Mouse (Mus musculus): ENCODE measurements around the gene Nubp2.

Nubp2 gene

DNA sequence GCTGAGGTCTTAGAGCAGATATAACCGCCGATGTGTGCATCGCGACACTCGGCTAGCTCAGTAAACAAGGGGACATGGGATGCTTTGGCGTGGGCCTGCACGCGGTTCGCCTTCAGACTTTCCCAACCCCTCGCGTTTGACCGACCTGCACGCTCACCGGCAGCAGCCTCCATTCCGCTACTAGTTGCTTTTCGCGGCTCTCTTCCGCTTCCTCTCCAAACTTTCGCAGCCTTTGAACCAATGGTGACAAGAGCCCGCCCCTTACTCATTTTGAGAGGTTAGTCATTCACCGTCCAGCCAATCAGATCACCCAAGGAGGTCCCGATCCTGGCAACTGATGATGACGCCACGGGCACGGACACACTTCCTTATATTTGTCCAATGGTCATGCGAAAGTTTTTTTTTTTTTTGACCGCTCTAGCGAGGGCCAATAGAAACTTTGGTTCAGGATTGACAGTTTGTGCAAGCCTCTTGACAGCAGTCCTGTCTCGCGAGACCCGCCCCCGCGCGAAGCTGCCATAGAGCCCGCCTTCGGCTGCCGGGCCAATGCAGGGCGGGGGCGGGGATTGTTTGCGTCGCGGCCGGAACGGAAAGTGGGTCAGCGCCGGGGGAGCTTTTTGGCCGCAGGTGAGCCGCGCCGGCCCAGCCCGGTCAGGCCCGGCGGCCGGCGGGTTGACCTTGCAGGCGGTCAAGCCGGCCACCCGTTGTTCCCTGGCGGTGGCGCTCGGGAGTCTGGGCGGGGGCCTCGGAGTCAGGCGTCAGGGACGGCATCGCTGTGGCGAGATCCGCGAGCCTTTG lies at the start of gene Nubp2, which contains the start of gene Spsb3:
TSS of gene Nubp2 (minus strand) at position 216 of the 798 bp plus-strand sequence.
TSS of gene Spsb3 (plus strand) at position 510 of the 798 bp plus-strand sequence.
- DNase-seq: peak; percentile 98

DNA sequence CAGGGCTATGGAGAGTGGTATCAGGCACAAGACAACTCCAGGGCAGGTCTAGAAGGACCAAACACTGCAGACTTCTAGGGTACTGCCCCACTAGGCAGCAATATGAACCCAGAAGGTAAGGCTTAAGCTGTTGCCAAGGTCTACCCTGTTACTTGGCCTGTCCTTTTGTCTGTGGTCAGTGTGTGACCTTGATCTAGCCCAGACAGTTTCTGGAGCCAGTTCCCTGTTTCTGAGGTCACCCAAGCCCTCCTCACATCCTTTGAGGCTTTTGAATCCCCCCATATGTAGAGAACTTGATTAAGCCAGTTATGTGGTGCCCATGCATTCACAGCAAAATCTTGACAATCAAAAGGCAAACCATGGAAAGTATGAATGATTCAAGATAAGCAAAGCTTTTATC lies 49.5 kb upstream of the Nubp2 start:
- no peak for DNase-seq

DNA sequence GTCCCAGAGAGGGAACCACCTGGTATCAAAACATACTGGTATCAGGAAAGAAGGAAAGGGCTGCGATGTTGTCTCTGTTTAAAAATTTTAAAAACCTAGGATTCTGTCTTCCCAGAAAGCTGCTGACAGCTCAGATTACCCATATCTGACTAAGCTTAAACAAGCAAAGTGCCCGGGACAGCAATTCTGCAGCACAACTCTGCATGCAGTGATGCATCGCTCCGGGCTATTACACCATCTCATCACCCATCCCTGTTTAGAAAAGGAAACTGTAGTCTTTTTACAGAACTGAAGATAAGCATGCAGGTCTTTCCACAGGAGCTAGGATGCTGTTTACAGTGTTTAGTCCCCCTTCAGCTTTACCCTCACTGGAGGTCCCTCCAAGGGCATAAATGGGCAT lies 48.8 kb upstream of the Nubp2 start:
- DNase-seq: no peak

DNA sequence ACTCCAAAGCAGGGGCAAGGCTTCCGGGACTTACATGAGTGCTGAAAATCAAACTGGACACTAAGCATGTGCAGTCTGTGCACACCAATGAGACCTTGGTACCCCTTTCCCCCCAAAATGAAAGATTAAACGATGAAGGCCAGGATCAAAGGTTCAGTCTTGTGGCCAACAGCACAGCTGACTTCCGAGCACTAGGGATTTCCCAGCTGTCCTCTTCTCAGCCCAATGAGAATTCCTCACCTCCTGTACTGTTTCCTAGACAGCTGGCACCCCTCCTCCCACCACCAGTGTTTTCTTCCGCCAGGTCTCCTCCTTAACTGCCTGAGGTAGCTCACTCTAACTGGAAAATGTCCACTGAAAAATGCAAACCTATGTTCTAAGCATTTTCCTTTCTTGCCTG lies 47.0 kb upstream of the Nubp2 start:
- DNase-seq: no peak

DNA sequence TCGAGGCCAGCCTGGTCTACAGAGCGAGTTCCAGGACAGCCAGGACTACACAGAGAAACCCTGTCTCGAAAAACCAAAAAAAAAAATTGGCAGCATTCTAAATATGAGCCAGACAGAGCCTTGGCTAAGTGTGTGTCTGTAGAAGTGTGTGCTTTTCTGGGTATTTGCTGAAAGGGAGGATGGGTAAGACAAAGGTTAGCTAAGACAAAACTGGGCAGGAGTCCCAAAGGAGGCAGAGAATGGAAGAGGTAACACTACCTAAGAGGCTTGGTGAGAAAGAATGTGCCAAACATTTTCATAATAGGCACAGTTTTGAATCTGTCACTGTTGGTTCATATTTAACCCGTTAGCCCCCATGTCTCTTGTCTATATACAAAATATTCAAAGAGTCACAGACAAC lies 46.3 kb upstream of the Nubp2 start:
- DNase-seq: no peak

DNA sequence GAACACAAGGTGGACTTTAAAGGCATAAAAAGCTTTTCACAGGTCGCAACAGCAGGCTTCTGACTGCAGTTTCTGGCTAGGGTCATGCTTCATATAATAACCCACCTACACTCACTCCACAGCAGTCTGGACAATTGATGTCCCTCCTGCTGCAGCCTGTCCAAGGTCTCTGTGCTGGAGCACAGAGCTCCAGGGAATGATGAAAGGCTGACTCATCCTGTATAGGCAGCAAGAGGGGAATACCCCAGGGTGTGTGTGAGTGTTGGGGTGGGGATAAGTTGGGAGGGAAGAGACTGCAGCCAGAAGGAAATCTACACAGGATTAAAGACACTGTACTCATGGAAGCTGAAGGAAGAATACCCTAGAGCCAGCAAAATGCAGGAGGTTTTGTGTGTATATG lies 43.4 kb upstream of the Nubp2 start:
- no peak for DNase-seq

DNA sequence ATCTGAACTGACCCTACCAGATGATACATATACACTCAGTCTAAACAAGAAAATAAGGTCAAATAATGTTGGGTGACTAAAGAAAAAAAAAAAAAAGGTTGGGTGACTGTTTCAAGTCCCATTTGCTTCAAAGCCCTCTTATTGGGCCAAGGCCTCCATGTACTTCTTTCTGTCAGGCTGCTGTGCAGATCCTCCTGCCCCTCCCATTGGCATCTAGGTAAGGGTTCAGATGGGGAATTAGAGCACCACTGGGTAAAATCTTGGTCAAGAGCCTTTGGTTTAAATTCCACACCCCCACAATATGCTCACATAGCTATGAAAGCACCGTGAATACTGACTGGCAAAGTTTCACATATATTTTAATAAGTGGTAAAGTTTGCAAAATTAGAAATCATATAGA lies 37.1 kb upstream of the Nubp2 start:
- no peak for DNase-seq

DNA sequence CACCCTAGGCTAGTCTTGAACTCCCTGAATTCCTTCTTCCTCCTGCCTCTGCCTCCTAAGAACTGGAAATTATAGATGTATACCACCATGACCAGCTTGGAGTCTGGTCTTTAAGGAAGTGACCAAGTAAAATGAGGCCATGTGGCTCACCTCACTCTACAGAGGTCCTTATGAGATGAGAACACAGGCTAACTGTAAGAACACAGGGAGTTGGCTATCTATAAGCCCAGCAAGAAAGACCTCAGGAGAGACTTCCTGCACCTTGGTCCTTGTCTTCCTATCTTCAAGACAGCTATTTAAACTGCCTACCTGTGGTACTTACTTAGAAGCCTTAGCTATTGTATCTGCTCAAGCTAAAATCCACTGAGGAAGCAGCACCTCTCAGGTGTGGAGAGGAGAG lies 27.8 kb upstream of the Nubp2 start:
- no peak for DNase-seq

DNA sequence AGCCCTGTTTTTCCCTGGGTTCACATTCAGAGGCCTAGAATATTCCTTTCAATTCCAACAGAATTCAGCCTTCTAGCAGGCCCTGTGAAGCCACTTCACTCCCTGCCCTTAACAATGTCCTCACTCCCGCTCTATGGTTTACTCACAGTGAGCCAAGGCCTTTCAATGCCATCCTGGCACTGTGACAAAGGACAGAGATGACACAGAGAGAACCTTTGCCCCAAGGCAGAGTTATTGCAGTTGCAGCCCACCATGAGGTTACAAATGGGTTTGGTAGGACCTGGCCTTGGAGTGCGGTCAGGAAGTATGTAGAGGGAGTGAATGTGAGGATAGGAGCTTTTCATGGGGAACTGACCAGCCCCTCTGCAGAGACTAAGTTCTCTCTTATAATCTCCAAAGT lies 21.4 kb upstream of the Nubp2 start:
- no peak for DNase-seq

DNA sequence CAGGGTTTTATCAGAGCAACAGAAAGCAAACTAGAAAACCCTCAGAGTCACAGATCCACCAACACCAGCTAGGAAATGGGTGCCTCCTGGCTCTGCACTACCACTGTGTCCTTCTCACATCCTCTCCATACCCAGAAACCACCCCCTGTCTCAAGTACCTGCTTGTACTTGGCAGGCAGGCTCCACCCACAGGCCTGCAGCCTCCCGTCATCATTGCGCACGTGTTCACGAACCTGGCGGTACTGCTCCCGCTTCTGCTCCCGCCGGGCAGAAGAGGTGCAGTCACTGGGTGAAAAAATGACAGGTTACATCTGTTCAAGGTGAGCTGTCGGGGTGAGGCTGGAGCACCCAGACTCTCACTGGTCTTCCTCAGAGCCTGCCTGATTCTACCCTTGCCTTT lies 17.6 kb upstream of the Nubp2 start:
- no peak for DNase-seq

DNA sequence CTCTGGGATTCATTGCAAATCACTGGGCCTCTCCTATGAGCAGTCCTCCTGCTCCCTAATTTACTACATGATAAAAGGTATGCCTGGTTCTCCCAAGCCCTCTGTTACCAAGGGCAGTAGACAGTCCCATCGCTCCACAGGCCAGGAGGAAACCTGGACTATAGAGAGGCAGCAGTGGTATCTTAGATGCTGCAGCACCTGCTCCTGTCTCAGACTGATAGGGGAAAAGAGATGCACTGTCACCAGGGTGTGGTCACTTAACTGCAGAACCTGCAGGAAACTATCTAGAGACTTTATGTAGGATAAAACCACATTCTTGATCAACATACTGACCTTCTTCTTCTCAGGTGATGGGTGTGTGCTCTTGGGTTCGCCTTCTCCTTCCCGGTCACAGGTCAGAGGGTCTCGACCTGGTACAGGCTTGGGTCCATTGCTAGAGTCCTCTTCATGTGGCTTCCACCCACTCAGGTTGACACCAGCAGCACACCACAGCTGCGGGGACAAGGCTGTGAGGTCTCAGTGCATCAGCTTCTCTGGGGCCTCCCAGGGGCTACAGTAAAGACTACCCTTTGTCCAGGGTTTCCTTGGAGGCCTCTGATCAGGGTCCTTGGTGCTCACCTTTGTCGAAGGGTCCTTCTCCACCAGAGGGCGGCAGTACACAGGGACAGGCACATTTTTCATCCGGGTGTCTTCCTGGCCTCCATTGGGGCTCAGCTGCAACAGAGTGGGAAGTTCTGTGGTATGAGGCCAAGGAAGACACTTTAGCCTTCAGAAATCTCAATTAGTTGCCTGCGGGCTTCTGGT lies 16.7 kb upstream of the Nubp2 start:
- DNase-seq: peak in 1 of 2 experiments; percentile 45

DNA sequence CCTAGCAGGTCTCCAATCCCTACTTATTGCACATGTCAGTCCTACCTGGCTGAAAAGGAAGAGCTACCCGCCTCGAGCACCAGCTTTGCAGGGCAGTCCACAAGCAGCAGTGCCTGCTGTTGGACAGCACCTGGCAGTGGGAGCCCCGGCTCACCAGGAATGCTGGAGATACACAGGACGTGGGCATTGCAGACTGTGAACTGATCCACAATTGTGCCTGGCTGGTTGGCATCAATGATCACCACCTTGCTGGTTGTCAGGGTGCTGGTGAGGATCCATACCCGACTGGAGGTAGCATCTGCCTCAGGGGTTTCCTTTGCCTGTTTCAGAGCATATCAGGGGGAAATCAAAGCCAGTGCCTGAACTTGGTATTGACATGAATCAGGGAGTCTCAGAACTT lies 16.0 kb upstream of the Nubp2 start:
- DNase-seq: no peak

DNA sequence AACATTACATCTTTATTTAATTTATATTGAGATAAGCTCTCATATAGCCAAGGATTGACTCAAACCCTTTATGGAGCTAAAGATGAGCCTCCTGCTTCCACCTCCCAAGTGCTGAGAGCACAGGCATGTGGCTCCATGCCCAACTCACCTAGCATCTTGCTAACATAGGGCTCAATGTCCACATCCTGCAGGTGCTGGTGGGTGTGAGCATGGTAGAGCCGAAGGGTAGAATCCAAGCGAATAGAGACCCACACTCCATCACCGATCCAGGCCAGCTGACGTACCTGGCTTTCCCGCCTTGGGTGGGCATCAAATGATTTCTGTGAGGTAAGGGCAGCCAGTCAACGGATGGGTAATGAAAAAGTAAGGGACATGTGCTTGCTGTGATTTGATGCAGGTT lies 13.9 kb upstream of the Nubp2 start:
- no peak for DNase-seq

DNA sequence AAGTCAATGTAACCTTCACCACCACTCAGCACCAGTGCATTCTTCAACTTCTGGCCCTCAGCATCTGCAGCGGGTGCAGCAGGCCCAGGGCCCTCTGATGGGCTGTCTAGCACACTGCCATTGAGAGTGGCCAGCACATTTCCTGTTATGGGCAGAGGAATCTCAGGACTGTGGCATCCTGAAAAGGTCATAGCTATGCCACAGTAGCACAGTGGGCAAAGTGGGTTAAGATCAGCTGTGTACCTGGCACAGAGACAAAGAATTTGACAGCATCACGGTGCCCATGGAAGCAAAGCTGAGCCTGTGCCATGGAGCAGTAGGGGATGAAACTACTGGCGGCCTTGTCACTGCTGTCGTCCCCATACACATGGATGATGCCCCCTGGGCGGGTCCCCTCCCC lies 13.0 kb upstream of the Nubp2 start:
- no peak for DNase-seq

DNA sequence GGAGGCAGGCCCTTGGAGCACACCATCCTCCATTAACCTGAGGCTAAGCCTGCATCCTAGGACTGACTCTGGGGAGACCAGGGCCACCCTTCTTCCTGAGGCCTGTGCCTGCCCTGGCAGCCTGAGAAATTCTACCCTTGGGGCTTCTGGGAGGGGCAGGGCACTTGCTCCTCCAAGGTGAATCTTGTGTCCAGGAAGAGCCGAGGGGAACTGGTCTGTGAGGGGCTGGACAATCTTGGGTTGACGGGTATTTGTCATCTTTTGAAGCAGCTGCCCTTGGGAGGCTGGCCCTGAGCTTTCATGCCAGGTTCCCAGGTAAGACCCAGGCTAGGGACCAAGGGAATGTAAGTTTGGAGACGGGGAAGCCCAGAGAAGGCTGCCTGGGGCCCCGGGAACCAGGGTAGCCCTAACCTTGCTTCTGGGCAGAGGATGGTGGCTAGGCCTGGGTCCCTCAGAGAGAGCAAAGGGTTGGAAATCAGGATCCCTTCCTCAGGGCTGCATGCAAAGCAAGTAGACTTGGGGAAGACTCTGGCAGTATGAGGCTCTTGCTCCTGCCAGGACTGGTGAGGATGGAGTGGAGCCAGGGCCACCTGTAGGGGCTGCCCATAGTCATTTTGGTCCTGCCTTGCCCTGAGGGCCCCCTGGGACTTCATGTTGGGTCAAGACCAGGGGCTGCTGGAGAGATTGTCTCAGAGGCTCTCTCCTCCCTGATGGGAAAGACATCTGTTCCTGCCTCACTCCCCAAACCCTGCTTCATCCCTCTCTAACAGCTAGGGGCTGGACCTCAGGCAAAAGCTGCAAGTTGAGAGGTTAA lies 12.1 kb upstream of the Nubp2 start:
- no peak for DNase-seq

DNA sequence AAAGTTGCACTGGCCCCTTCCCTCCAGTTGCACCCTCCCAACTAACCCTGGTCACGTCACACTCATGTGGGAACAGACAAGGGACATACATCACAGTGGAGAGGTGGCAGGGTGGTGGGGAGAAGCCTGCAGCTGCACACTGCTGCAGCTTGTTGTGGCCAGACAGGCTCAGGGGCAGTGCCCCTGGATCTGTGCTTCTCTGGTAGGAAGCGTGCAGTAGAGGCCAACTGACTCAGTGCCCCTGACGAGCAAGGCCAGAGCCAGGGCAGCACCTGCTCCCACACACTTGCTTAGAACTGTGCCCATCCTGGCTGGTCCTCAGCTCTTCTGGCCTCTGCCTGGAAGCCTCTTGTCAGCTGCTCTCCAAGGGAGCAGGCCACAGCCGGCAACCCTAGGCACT lies 11.5 kb upstream of the Nubp2 start:
- peak in 1 of 2 experiments; percentile 24 for DNase-seq

DNA sequence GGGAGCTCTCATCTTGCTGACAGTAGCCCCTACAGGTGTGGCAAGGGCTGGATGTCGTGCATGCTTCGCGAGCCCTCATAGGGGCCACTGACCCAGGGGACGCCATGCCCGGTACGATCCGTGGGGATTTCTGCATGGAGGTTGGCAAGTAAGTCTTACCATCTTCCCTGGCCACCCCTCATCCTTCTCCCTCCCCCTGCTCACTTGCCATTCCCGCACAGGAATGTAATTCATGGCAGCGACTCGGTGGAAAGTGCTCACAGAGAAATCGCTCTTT lies 10.8 kb upstream of the Nubp2 start:
- DNase-seq: peak in 1 of 2 experiments; percentile 30

DNA sequence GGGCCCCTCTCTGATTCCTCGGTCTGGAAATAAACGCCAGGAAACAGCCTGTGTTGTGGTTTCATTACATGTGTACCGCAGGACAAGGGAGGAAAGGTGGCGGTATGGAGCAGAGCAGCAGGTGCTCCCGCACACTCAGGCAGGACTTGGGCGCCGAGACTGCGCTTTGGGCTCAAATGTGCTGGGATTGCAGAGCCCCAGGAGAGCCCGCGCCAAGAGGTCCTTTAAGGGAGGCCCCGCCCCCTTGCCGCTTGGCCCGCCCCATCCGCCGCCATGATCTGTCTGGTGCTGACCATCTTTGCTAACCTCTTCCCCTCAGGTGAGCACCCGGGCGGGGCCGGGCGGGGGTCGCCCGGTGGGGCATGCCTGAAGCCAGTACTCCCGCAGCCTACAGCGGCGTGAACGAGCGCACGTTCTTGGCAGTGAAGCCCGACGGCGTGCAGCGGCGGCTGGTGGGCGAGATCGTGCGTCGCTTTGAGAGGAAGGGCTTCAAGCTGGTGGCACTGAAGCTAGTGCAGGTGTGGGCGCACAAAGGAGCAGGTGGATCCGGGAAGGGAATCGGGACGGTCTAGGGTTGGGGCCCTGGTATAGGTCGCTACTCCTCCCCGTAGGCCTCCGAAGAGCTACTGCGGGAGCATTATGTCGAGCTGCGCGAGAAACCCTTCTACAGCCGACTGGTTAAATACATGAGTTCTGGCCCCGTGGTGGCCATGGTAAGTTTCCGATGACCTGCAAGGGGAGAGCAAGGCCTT lies 10.3 kb upstream of the Nubp2 start, which contains the start of gene Nme3:
TSS of gene Nme3 (plus strand) at position 260 of the 752 bp plus-strand sequence.
- peak; percentile 78 to 81 for DNase-seq

DNA sequence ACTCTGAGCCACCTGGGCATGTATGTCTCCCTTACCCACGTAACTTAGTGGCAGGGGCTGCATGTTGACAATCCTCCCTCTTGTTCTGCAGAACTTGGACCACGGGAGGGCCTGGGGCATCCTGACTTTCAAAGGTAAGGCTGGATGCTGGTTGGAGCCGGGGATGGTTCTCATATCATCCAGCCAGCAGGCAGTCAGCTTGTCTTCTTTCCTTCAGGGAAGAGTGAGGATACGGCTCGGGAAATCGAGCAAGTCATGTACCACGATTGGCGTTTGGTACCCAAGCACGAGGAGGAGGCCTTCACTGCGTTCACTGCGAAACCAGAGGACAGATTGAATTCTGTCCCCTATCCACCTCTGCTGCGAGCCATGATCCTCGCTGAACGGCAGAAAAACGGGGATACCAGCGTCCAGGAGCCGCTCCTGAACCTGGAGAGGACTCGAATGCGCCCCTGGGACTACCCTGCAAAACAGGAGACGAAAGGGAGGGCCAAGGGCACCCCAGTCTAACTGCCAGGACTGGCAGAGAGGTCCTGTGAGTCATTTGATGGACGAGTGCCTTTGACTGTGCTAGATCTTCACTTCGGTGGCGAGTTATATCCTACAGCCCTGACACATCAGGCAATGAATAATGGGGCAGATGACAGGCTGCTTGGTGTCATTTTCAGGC lies 9.6 kb upstream of the Nubp2 start:
- no peak for DNase-seq

DNA sequence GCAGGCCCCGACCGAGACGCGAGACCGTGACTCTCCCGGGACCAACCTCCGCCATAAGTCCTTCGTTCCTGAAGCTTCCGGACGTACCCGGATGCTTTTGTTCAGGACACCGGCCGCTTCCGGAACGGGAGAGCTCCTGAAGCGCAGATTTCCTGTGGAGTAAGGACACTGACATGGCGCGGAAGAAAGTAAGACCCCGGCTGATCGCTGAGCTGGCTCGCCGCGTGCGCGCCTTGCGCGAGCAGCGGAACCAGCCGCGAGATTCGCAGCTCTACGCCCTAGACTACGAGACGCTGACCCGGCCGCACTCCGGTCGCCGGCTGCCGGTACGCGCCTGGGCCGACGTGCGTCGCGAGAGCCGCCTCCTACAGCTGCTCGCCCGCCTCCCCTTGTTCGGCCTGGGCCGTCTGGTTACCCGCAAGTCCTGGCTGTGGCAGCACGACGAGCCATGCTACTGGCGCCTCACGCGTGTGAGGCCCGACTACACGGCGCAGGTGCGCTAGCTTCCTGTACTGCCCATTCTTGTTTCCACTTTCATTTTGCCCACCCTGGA lies 8.9 kb upstream of the Nubp2 start, which contains the start of the genes Eme2 and Mrps34:
TSS of gene Eme2 (minus strand) at position 93 of the 553 bp plus-strand sequence.
TSS of gene Mrps34 (plus strand) at position 122 of the 553 bp plus-strand sequence.
- peak; percentile 87 to 88 for DNase-seq
